Mouse (Mus musculus) left cerebral cortex, postnatal 10 days (tissue): ENCODE measurements at regions not wholly inside any gene's neighbourhood (a gene's known extent, or its start where the extent isn't known, plus 50 kb on each side); places are given as distances from the start of the nearest gene placed in this dataset.

Experiments used
- DNase-seq, 2 experiments: peaks; one replicate each; pipeline ENCODE4 v3.0.0; 2021 to 2022; ENCODE audit warnings: low spot score in 2 of 2, mixed read lengths in 1 of 2; ENCODE audit errors: extremely low spot score in 1 of 2
- intact Hi-C: fragments of 180-260 bp; cut with DNase I; formaldehyde crosslinking; loops from one replicate; pipeline ENCODE4 v1.15.1; 2025

GRCm38 (mm10) chr15:61007461-61008059 lies 84.7 kb upstream of the A1bg start:
- DNase-seq: peak in 1 of 2 experiments; percentile 50
- intact Hi-C loops: no loop called here

- intact Hi-C loops: no loop called here
- DNase-seq: peak in 1 of 2 experiments; percentile 29
Observed at GRCm38 (mm10) chr15:61006608-61007007, 83.8 kb upstream of the A1bg start.

GRCm38 (mm10) chr15:60993971-60994690 lies 71.3 kb upstream of the A1bg start:
- intact Hi-C loops: no loop called here

GRCm38 (mm10) chr15:60993394-60993793 lies 70.6 kb upstream of the A1bg start:
- DNase-seq: no peak
- intact Hi-C loops: no loop called here

More at GRCm38 (mm10) chr15:60993971-60994690, 71.3 kb upstream of the A1bg start:
- no peak for DNase-seq

GRCm38 (mm10) chr15:60982576-60982975 lies 59.8 kb upstream of the A1bg start:
- no peak for DNase-seq
- intact Hi-C loops: no loop called here
